Mouse (Mus musculus) brain, embryonic 18.5 days (tissue): ENCODE results near the gene Prkcd.

ENCODE experiments used
- DNase-seq: peaks from one replicate; pipeline ENCODE4 v3.0.0-alpha.2; 2012; ENCODE audit warnings: low read depth, low spot score

The Prkcd gene

DNA sequence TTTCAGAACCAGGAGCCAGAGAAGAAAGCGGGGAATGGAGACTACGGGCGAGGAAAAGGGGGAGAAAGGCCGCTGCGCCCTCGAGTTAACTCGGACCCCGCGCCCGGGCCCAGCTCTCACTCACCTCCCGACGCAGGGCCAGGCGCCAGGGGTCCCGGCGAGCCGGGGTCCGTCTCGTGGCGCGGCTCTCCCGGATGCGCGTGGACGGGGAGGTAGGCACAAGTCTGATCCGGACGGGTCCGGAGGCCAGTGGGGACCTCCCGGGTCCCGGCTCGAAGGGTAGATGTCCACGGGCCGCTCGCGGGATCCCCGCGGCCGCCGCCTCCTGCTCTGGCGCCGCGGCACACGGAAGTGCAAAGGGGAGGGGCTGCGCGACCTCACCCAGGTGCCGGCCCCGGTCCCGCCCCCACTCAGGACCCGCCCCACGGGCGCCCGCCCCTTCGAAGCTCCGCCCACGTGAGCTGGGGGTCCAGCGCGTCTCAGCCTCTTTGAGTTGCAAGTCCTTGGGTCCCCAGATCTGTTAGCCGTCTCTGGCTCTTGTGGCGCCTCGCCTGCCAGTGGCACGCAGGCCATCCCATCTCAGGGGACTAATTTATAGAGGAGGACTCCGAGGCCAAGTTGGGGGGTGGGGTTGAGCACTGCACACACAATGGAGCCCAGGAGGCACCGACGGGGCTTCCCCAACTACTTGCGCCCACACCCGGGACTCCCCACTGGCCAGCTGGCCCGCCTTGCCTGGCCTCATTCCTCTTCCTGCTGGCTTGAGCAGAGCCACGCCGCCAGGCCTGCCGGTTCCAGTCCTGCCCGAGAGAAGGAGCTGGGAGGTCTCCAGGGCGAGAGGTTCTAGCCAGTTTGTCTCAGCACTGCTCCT is at the start of gene Prkcd:
Gene Prkcd, minus strand, starts transcription at position 355 of the 871 bp plus-strand sequence.
- DNase-seq, result no peak

DNA sequence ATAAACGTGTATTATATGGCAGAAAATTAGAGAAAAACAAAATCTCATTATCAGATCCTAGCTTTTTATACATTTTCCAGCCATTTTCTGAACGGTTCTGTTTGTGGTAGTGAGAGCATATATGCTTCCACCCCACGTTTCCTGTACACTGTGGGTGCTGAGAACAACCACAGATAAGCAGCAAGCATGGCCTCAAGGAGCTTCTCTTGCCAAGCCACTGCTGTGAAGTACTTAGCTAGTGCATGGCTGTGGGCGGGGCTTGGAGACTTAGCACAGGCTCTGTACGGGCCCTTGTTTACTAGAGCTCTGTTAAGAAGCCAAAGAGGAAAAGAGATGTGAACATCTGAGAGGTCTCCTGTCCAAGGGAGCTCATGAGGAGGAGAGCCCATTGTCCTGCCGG is 48.9 kb upstream of the Prkcd start:
- no peak for DNase-seq

- DNase-seq, result peak; percentile 67
Measured at GRCm38 (mm10) chr14:30671986-30672312, 45.9 kb upstream of the Prkcd start.

GRCm38 (mm10) chr14:30671095-30671985 is 45.3 kb upstream of the Prkcd start:
- DNase-seq, result no peak

DNA sequence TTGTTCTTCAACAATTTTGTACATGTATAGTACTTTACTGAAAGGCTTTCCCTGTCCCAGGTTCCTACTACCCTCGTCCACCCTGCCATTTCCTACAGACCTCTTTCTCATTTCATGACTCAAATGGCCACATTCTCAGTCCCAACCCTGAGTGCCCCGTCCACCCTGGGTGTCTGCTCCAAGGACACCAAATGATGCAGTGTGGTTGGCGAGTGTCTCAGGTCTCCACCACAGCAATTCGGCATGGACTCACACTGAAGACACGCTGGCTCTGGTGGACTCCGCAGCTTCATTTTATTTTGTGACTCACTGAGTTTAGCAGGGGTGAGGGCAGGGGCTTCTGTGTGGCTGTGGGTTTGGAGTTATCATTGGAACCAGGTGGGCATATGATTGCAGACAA is 44.2 kb upstream of the Prkcd start:
- DNase-seq, result no peak

- DNase-seq, result no peak
Measured at GRCm38 (mm10) chr14:30666604-30667003, 40.6 kb upstream of the Prkcd start.

GRCm38 (mm10) chr14:30666061-30666460 is 40.1 kb upstream of the Prkcd start:
- DNase-seq, result no peak

DNA sequence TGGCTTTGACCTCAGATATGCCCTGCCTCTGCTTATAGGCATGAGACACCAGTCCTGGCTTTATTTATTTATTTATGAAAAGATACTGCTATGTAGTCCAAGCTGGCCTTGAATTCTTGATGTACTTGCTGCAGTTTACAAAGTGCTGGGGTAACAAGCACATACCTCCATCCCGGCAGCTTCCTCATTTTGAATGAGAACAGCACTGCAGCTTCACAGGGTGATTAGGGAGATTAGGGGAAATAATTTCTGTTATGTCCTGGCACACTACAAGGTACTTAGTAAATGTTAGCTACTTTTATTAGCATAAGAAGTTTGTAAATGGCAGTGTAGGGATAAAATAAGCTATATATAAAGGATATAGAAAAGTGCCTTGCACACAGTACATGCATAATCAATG is 29.5 kb upstream of the Prkcd start:
- DNase-seq, result no peak

DNA sequence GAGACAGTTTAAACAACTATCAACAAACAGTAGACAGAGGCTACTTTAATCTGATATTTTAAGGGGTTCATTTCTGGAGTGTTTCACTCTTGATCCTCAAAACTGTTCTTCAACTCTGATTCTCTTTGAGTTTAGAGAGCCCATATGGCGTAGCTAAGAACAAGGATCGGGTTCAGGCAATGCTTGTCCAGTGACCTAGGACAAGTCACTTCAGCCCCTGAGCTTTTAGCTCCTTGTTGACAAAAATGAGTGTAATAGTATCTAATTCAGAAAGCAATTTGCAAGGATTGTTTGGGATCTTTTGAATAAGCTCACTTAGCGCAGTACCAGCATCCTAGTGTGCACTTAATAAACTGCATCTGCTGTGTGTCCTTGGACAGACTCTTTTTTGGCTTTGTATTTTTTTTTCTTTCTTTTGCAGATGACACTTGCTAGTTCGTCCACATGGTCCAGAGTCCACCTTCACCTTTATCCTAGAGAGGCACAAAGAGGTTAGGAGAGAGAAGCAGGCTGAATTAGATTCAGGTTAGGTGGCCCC is 28.8 kb upstream of the Prkcd start:
- DNase-seq, result no peak

GRCm38 (mm10) chr14:30653943-30654659 is 28.1 kb upstream of the Prkcd start, which contains the start of gene Rft1:
Rft1 (plus strand) TSS chr14:30654360.
- DNase-seq, result peak; percentile 85

GRCm38 (mm10) chr14:30650969-30651368 is 25.0 kb upstream of the Prkcd start:
- DNase-seq, result no peak

DNA sequence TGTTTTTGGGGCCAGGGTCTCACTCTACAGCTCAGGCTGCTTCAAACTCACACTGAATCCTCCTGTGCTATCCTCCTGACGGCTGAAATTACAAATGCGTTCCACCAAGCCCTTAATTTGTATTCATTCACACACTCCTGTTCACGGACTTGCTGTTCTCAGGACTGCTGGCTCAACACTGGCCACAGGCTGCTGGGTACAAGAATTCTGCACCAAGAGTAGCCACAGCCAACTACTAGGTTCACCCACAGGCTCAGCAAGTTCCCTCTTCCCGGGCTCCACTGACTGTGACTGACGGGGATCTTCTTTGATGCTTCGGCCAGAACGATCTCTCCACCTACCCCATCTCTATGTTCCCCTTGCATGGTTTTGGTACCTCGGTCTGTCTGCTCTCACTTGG is 23.7 kb upstream of the Prkcd start:
- no peak for DNase-seq

GRCm38 (mm10) chr14:30648478-30648877 is 22.5 kb upstream of the Prkcd start:
- DNase-seq, result no peak

GRCm38 (mm10) chr14:30646486-30646885 is 20.5 kb upstream of the Prkcd start:
- no peak for DNase-seq

GRCm38 (mm10) chr14:30645066-30645465 is 19.1 kb upstream of the Prkcd start:
- no peak for DNase-seq

- no peak for DNase-seq
Measured at GRCm38 (mm10) chr14:30644026-30644425, 18.0 kb upstream of the Prkcd start.

DNA sequence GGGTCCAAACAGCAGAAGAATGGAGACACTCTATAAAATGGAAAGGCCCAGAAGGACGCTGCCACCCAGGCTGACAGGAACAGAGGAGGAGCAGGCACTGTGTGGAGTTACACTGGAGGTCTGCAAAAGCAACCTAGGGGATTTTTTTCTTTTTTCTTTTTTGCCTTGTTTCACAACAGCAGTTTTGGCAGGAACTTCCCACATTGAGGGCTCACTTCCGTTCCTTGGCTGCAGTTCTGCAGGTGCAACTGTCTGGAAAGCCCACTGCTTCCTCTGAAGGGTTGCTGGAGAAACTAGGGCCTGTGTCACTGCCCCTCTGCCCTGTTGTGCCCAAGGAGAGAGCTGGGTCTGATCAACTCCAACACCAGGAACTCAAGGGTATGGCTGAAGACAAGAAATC is 15.7 kb upstream of the Prkcd start:
- DNase-seq, result no peak

DNA sequence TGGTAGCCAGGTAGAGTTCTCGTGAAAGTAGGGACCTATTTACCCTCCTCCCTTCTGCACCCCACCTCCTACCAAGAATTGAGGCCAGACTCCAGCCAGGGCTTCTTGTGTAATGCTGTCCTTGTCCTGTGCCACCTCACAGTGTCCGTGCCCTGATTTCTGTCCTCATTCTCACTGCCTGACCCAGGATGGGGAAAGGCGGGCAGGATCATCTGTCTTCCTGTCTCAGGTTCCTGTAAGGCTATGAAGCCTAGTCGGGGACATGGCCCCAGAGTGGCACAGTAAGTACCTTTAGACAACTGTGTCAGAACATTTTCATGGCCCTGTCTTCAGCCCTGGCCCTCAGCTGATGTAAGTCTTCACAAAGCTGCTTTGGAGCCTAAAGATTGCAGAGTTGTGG is 12.7 kb upstream of the Prkcd start:
- no peak for DNase-seq

GRCm38 (mm10) chr14:30638009-30638408 is 12.0 kb upstream of the Prkcd start:
- DNase-seq, result no peak

GRCm38 (mm10) chr14:30637087-30637486 is 11.1 kb upstream of the Prkcd start:
- no peak for DNase-seq

DNA sequence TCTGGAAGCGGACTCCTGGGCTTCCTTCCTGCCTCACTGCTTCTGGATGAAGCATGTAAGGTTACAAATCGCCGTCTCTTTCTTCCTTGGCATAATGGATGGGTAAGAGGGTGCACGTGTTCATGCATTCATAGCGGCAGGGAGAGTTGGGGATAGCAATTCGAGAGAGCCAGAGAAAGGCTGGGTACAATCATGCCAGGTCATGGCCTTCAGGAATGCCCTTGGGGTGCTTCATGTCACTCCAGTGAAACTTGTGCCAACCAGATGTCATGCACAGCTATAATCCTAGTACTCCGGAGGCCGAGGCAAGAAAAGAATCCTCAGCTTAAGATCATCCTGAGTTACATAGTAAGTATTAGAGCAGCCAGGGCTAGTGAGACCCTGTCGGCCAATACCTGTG is 10.5 kb upstream of the Prkcd start:
- DNase-seq, result no peak
